Mouse (Mus musculus) midbrain, embryonic 12.5 days (tissue): ENCODE data around the gene Orai1. TPM values are rescaled to one million over a fixed set of nuclear protein-coding genes. Genes with fewer than 3 reads are reported as not detected.

Source experiments
- ATAC-seq: fragments of 200-750 bp; cut with Nextera tagmentation; 2 replicates; pipeline ENCODE4 v1.8.0; 2017; ENCODE audit warnings: low read depth, moderate TSS enrichment, moderate library complexity; ENCODE audit not compliant: low FRiP score
- H3K27ac ChIP-seq: fragments of 300-500 bp; sonication (generic); replicated peaks from 2 replicates; pipeline ENCODE4 v1.5.1; 2016; ENCODE audit warnings: mild to moderate bottlenecking
- H3K27me3 ChIP-seq: fragments of 300-500 bp; sonication (generic); 2 replicates; pipeline ENCODE4 v1.6.1; 2016; ENCODE audit warnings: mild to moderate bottlenecking
- H3K36me3 ChIP-seq: fragments of 300-500 bp; sonication (generic); 2 replicates; pipeline ENCODE4 v1.6.1; 2016
- H3K4me1 ChIP-seq: fragments of 300-500 bp; sonication (generic); 2 replicates; pipeline ENCODE4 v1.6.1; 2016
- H3K4me2 ChIP-seq: fragments of 300-500 bp; sonication (generic); replicated peaks from 2 replicates; pipeline ENCODE4 v1.6.1; 2016; ENCODE audit warnings: mild to moderate bottlenecking, moderate library complexity
- H3K4me3 ChIP-seq: fragments of 300-500 bp; sonication (generic); 2 replicates; pipeline ENCODE4 v1.5.1; 2016; ENCODE audit warnings: mild to moderate bottlenecking
- H3K9ac ChIP-seq: fragments of 300-500 bp; sonication (generic); replicated peaks from 2 replicates; pipeline ENCODE4 v1.6.1; 2016; ENCODE audit warnings: mild to moderate bottlenecking, moderate library complexity
- H3K9me3 ChIP-seq: fragments of 300-500 bp; sonication (generic); 2 replicates; pipeline ENCODE4 v1.6.1; 2016; ENCODE audit warnings: mild to moderate bottlenecking
- WGBS: fragments of 180-500 bp; shearing (Covaris S2); methylation state at CpG from one replicate; pipeline ENCODE4 v1.1.7; 2016; 5-methylcytosine and 5-hydroxymethylcytosine counted together
- polyA plus RNA-seq: library from polyadenylated mRNA; unstranded; fragments of >200 nt; fragmentation: Nextera tagmentation; extraction: Ambion mirVana; gene quantifications from 2 replicates; pipeline ENCODE4 v1.2.1, GENCODE M21; 2016

Orai1 gene
- polyA plus RNA-seq, 1 experiment from 2014 or later: 11.7 TPM

DNA sequence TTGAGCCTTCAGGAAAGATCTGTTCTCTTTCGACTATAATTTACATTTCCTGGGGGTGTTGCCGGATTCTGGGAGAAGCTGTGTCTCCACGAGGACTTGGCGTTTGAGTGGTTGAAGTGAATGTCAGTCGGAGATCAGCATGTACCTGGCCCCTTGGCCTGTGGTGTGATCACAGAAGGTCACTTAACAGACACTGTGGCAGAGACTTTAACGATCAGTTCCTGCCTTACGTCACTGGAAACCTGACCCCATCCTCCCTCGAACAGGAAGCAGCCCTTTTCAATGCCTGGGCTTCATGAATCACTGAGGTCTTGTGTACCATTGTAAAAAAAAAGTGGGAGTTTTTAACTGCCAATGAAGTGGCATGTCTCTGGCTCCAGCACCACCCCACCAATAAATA lies 65.2 kb downstream of the Orai1 start:
- Histone ChIP-seq H3K36me3 (no peaks in the 10 kb centered on the region), H3K9ac (no peak overlapping the region), H3K27me3 (peaks cover 11% of the 10 kb centered on the region; the same call in 1 of the 2 replicates), H3K4me1 (peaks cover 23% of the 10 kb centered on the region), H3K4me2 (no peak overlapping the region), H3K27ac (no peak overlapping the region), H3K4me3 (no peak overlapping the region), H3K9me3 (no peaks in the 10 kb centered on the region)
- no peak for ATAC-seq
- 89% methylated on average over 8 of the region's 8 CpGs for WGBS

Other genes starting within 250 kb of the Orai1 start
- gene Camkk2, start 235.7 kb upstream of the Orai1 start, polyA plus RNA-seq: 35.4 and 37.3 TPM in 2 replicates
- 517 and 542 TPM in 2 replicates for gene Anapc5, start 193.7 kb upstream of the Orai1 start, polyA plus RNA-seq
- gene Rnf34, start 165.0 kb upstream of the Orai1 start, polyA plus RNA-seq: 52.0 and 53.1 TPM in 2 replicates
- gene Kdm2b, start 25.3 kb upstream of the Orai1 start, polyA plus RNA-seq: 108 and 115 TPM in 2 replicates
- not detected in 2 replicates for gene Morn3, start 31.9 kb downstream of the Orai1 start, polyA plus RNA-seq
- 10.8 and 12.7 TPM in 2 replicates for gene Tmem120b, start 53.3 kb downstream of the Orai1 start, polyA plus RNA-seq
- 1.9 and 2.4 TPM in 2 replicates for gene Rhof, start 117.6 kb downstream of the Orai1 start, polyA plus RNA-seq
- gene Setd1b, start 127.1 kb downstream of the Orai1 start, polyA plus RNA-seq: 13.1 and 13.2 TPM in 2 replicates
- 64.5 and 75.4 TPM in 2 replicates for gene Psmd9, start 154.3 kb downstream of the Orai1 start, polyA plus RNA-seq
- not detected in 2 replicates for gene Hpd, start 167.7 kb downstream of the Orai1 start, polyA plus RNA-seq
- gene Wdr66, start 237.0 kb downstream of the Orai1 start, polyA plus RNA-seq: 0.86 and 1.1 TPM in 2 replicates